Mouse (Mus musculus) megakaryocyte, embryonic 14.5 days (primary cell): Measurements from ENCODE around the gene Cttnbp2.

Experiments used
- FLI1 ChIP-seq: IDR thresholded peaks from 2 replicates; pipeline ENCODE4 v1.6.1; 2012; ENCODE audit warnings: low read length, inconsistent platforms, mixed read lengths
- GATA1 ChIP-seq: IDR thresholded peaks from 3 replicates; pipeline ENCODE4 v1.6.1; 2012; ENCODE audit warnings: mixed read lengths, low read length, inconsistent platforms, borderline replicate concordance

DNA sequence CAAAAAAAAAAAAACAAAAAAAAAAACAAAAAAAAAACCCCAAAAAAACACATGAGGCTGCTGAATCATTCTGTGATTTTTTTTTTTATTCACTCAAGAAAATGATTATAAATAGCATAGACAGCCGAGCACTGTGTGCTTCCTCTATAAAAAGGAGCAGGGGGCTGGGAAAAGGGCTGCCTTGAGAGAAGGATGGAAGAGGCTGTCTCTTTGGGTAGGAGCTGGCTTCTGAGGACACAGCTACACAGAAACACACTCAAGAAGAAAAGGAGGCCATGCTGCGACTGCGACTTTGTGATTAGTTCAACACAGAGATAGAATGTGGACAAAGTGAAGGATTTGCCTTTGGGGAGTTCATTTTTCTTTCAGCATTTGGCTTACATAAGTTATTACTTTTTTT is 90.3 kb downstream of the Cttnbp2 start:
- TF ChIP-seq GATA1 (no peak), FLI1 (no peak)
